Mouse (Mus musculus) erythroblast, embryonic 14.5 days (primary cell): ENCODE measurements around the gene Actrt2.

ENCODE experiments used
- GATA1 ChIP-seq: IDR thresholded peaks from 2 replicates; pipeline ENCODE4 v1.6.1; 2012; ENCODE audit warnings: low read length, inconsistent platforms, mixed read lengths
- TAL1 ChIP-seq: IDR thresholded peaks from 3 replicates; pipeline ENCODE4 v1.6.1; 2012; ENCODE audit warnings: low read length, inconsistent platforms, mixed read lengths

DNA sequence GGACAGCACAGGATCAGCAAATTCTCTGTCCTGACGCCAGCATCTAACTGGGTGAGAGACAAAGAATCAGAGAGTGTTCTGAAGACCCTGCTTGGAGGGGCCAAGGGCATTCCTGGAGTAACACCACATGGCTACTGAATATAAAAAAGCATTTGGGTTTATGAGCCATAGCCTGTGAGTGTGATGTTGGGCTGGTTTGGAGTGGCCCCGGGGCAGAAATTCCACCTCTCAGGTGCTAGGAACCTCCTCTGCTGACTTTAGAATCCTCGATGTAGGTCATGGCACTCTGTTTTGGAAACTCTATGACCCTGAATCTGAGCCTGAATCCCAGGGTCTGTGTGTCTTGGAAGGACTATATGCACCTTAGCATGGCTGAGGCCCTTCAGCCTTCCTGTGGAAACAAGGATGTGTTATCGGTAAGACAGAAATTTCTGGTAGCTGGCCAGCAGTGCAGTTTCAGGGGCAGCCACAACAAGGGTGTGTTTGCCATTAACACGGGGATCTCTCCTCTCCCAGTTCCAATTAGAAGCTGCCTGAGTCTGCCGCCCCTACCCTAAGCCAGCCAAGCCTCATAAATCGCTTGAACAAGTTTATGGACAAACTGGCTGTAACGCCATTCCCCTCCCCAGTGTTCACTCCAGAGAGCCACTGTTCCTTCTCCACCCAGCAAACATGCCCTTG, 3.7 kb upstream of the Actrt2 start:
- no peak for TF ChIP-seq GATA1
- TF ChIP-seq TAL1: no peak
